Mouse (Mus musculus) macrophage (primary cell): ENCODE results near the gene Tmprss9. TPM values are rescaled to one million over a fixed set of nuclear protein-coding genes. Genes with fewer than 3 reads are reported as not detected.

Experiments used
- H3K27ac ChIP-seq: fragments of 350-480 bp; formaldehyde crosslinking; 2 replicates; pipeline ENCODE4 v1.9.0; 2021
- H3K36me3 ChIP-seq: fragments of 350-480 bp; formaldehyde crosslinking; 2 replicates; pipeline ENCODE4 v1.9.0; 2021; ENCODE audit errors: inconsistent target
- H3K4me3 ChIP-seq: fragments of 350-480 bp; formaldehyde crosslinking; 2 replicates; pipeline ENCODE4 v1.9.0; 2021; ENCODE audit errors: inconsistent target
- H3K79me2 ChIP-seq: fragments of 350-480 bp; formaldehyde crosslinking; 2 replicates; pipeline ENCODE4 v1.9.0; 2021; ENCODE audit errors: inconsistent target
- WGBS: methylation state at CpG from one replicate; pipeline ENCODE4 v1.1.7; 2026; ENCODE audit warnings: inconsistent platforms; ENCODE audit not compliant: missing documents; 5-methylcytosine and 5-hydroxymethylcytosine counted together
- polyA plus RNA-seq: library from polyadenylated mRNA; stranded (reverse); fragments of 250-400 nt; gene quantifications from 3 replicates; pipeline ENCODE4 v1.2.4, GENCODE M21; 2018; ENCODE audit warnings: inconsistent platforms

Gene Tmprss9
- polyA plus RNA-seq, 1 experiment from 2014 or later: not detected

GRCm38 (mm10) chr10:80895697-80896096, 24.0 kb downstream of the Tmprss9 start:
- peaks cover 20% of the 10 kb centered on the region for H3K79me2 ChIP-seq
- 0 out of 2 replicates have a peak, but pooled peaks cover 4% of the 10 kb centered on the region for H3K36me3 ChIP-seq
- no peak overlapping the region for H3K27ac ChIP-seq
- WGBS: 92% methylated on average over 2 of the region's 6 CpGs
- no peak overlapping the region for H3K4me3 ChIP-seq

GRCm38 (mm10) chr10:80896581-80897485, 25.2 kb downstream of the Tmprss9 start:
- H3K36me3 ChIP-seq: 0 out of 2 replicates have a peak, but pooled peaks cover 4% of the 10 kb centered on the region
- H3K79me2 ChIP-seq: peaks cover 20% of the 10 kb centered on the region
- no peak overlapping the region for H3K4me3 ChIP-seq
- 82% methylated on average over 24 of the region's 24 CpGs for WGBS
- H3K27ac ChIP-seq: no peak overlapping the region

- no peak overlapping the region for H3K4me3 ChIP-seq
These were observed 26.3 kb downstream of the Tmprss9 start for GRCm38 (mm10) chr10:80897861-80898510.

GRCm38 (mm10) chr10:80899074-80899473, 27.4 kb downstream of the Tmprss9 start:
- no peak overlapping the region for H3K4me3 ChIP-seq
- H3K36me3 ChIP-seq: 0 out of 2 replicates have a peak, but pooled peaks cover 4% of the 10 kb centered on the region
- 98% methylated on average over 7 of the region's 8 CpGs for WGBS
- no peak overlapping the region for H3K27ac ChIP-seq
- peaks cover 20% of the 10 kb centered on the region for H3K79me2 ChIP-seq

More at GRCm38 (mm10) chr10:80897861-80898510, 26.3 kb downstream of the Tmprss9 start:
- WGBS: 89% methylated on average over 36 of the region's 41 CpGs
- 0 out of 2 replicates have a peak, but pooled peaks cover 4% of the 10 kb centered on the region for H3K36me3 ChIP-seq
- H3K79me2 ChIP-seq: peaks cover 20% of the 10 kb centered on the region
- H3K27ac ChIP-seq: no peak overlapping the region

- H3K36me3 ChIP-seq: 0 out of 2 replicates have a peak, but pooled peaks cover 4% of the 10 kb centered on the region
- H3K4me3 ChIP-seq: peak overlapping the region; percentile 74
- 24% methylated on average over 23 of the region's 25 CpGs for WGBS
- peak overlapping the region; percentile 51 for H3K27ac ChIP-seq
- peaks cover 20% of the 10 kb centered on the region for H3K79me2 ChIP-seq
These were observed 28.1 kb downstream of the Tmprss9 start for GRCm38 (mm10) chr10:80899591-80900317.

GRCm38 (mm10) chr10:80900318-80901247, 28.9 kb downstream of the Tmprss9 start, which contains the start of gene Timm13:
Gene Timm13 (minus strand): TSS chr10:80900969.
- peaks cover 20% of the 10 kb centered on the region for H3K79me2 ChIP-seq

GRCm38 (mm10) chr10:80901409-80902272, 30.0 kb downstream of the Tmprss9 start:
- peaks cover 20% of the 10 kb centered on the region for H3K79me2 ChIP-seq
- no peak overlapping the region for H3K4me3 ChIP-seq
- 0 out of 2 replicates have a peak, but pooled peaks cover 4% of the 10 kb centered on the region for H3K36me3 ChIP-seq
- H3K27ac ChIP-seq: 0 out of 2 replicates have a peak overlapping the region, but pooled peaks have one; percentile 15
- WGBS: 93% methylated on average over 18 of the region's 19 CpGs

More at GRCm38 (mm10) chr10:80900318-80901247, 28.9 kb downstream of the Tmprss9 start, which contains the start of gene Timm13:
- Histone ChIP-seq H3K4me3 (peak within 1 kb of the TSS; percentile 74), H3K27ac (peak within 1 kb of the TSS; percentile 51), H3K36me3 (0 out of 2 replicates have a peak, but pooled peaks cover 4% of the 10 kb centered on the region)
- under 1% methylated on average over 70 of the region's 72 CpGs for WGBS

GRCm38 (mm10) chr10:80902273-80902940, 30.8 kb downstream of the Tmprss9 start:
- Histone ChIP-seq H3K27ac (no peak overlapping the region), H3K79me2 (peaks cover 20% of the 10 kb centered on the region), H3K36me3 (0 out of 2 replicates have a peak, but pooled peaks cover 4% of the 10 kb centered on the region), H3K4me3 (no peak overlapping the region)
- WGBS: 96% methylated on average over 9 of the region's 9 CpGs

GRCm38 (mm10) chr10:80903282-80903681, 31.6 kb downstream of the Tmprss9 start:
- H3K36me3 ChIP-seq: 0 out of 2 replicates have a peak, but pooled peaks cover 3% of the 10 kb centered on the region
- 95% methylated on average over 9 of the region's 10 CpGs for WGBS

GRCm38 (mm10) chr10:80904004-80904693, 32.5 kb downstream of the Tmprss9 start:
- Histone ChIP-seq H3K4me3 (no peak overlapping the region), H3K36me3 (peaks cover 5% of the 10 kb centered on the region; the same call in 1 of the 2 replicates), H3K27ac (no peak overlapping the region), H3K79me2 (peaks cover 12% of the 10 kb centered on the region)
- 92% methylated on average over 28 of the region's 28 CpGs for WGBS

More at GRCm38 (mm10) chr10:80903282-80903681, 31.6 kb downstream of the Tmprss9 start:
- peaks cover 20% of the 10 kb centered on the region for H3K79me2 ChIP-seq
- no peak overlapping the region for H3K27ac ChIP-seq
- H3K4me3 ChIP-seq: no peak overlapping the region

GRCm38 (mm10) chr10:80904709-80905108, 33.1 kb downstream of the Tmprss9 start:
- peaks cover 7% of the 10 kb centered on the region for H3K79me2 ChIP-seq
- WGBS: 94% methylated on average over 11 of the region's 11 CpGs
- H3K27ac ChIP-seq: no peak overlapping the region
- peaks cover 10% of the 10 kb centered on the region; the same call in 1 of the 2 replicates for H3K36me3 ChIP-seq
- no peak overlapping the region for H3K4me3 ChIP-seq
